Mouse (Mus musculus) urinary bladder, adult 2 months (tissue): ENCODE data around the gene Acer3. TPM values are rescaled to one million over a fixed set of nuclear protein-coding genes. Genes with fewer than 3 reads are reported as not detected.

Experiments used
- DNase-seq: peaks from one replicate; pipeline ENCODE4 v3.0.0; 2022; ENCODE audit warnings: low spot score
- polyA plus RNA-seq: library from polyadenylated mRNA; depleted of rRNA; stranded (reverse); fragments of >200 nt; gene quantifications from 2 replicates; pipeline ENCODE4 v1.2.3, GENCODE M21; 2012

The Acer3 gene
- polyA plus RNA-seq, 1 experiment: 32.4 TPM

DNA sequence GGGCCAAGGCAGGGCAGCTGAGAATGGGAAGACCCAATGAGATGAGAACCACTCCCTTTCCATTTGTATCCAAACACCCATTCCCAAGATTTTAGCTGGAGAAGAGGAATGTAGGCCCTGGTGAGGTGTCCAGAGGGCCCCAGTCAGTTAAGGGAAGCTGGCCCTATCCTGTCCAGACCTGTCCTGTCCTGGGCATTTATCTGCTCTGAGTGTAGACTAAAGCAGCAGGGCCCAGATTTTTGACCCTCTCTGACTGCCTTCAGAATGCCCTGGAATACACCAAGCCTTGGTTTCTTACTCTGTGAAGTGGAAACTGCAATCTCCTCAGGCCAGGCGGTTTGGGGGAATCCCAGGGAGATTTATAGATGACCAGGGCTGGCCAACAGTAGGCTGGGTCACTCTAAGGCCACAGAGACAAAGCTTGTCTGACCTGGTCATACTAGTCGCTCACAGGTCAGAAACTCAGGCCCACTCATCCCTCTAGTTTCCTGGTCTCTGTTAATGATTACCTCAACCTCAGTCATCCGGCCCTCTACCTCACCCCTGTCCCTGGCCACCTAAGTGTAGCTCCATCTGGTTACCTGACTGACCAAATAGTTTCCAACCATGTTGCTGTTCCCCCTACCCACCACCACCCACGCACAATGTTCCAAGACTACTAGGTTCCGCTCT, 142.3 kb downstream of the Acer3 start:
- no peak for DNase-seq

DNA sequence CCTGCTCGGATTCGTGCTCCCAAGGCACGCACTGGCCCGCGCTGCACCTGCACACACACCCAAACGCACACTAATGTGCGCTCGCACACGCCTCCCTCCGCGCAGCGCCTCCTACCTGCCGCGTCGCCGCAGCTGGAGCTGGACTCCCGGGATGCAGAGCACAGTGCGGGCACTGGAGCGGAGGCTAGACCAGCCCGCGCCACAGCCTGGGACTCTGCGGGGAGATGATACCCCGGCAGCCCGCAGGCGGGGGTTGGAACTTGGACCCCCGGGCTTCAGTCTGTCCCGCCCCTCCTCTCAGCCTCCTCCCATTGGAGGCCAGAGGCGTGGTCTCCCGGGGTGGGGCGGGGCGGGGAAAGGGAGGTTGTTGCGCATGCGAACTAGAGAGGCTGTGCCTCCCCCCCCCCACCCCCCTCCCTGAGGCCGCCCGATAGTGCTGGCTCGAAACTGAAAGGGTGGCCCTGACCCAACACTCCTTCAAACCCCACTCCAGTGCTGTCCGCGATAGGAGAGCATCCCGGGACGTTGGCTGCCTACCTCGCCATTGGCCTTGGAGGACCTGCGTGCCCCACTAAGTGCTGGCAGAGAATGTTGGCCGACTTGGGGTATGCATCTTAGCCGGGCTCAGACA, 143.0 kb downstream of the Acer3 start, which contains the start of gene Capn5:
TSS of gene Capn5 (minus strand) at position 346 of the 631 bp plus-strand sequence.
- peak; percentile 63 for DNase-seq

DNA sequence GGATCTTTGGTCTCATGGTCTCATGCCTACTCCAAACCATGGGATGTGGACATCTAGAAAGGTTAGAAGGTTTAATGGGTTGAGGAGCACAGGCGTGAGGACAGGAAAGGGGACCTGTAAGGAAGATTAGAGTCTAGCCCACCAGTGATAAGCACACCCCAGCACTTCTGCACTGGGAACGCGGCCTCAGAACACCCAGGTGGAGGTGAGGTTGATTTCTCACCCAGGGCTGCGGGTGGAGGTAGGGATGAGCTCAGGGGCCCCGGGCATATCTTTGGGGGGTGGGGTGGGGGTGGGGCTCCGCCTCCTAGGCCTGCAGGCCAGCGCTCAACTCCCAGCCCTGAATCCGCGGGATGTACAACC, 143.5 kb downstream of the Acer3 start:
- DNase-seq: no peak

DNA sequence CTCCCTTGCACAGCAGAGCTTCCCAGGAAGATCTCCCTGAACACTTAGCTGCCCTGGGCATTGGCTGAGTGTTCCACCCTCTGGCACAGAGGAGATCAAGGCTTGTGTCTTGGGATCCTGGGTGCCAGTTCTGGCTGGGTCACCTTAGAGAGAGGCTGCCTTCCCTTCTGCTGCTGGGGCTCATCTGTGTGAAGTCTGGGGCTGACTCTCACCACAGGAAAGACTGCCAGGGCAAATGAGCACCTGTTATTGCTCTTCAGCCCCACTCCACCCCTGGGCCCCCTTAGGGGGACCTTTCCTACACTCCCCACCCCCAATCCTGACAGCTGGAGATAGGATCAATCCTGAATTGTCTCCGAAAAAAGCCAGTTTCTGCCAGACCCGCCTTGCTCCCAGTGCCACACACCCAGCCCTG, 143.9 kb downstream of the Acer3 start:
- DNase-seq: no peak

DNA sequence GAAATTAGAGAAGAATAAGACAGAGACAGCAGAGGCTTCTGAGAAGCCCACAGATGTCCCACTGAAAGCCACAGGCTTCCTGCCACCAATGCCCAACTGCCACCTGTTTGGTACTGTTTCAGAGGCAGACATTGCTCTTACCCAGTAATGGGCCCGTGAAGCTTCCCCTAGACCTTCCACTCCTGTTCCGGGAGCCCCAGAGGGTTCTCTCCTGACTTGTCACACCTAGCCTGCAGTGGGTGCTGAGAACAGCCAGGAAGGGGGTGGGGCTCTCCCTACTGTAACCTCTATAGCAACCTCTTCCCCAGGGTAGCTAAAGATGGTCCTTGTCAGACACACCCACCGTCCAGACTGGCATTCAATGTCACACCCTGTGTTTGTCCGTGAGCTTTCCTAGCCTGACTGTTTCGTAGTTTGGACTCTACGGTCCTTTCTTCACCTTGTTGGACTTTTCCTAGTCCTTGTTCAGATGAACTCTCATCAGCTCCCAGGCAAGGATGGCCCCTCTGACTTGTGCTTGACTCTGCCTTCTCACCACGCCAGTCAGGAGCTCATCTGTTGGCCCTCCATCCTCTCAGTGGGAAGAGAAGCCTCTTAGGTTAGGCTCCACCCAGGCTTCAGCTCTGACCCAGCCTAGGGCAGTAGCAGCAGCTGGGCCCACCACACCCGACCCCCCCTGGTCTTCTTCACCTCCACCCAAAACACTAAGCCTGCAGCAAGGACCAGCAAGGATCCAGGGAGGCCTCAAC, 144.5 kb downstream of the Acer3 start:
- DNase-seq: no peak

DNA sequence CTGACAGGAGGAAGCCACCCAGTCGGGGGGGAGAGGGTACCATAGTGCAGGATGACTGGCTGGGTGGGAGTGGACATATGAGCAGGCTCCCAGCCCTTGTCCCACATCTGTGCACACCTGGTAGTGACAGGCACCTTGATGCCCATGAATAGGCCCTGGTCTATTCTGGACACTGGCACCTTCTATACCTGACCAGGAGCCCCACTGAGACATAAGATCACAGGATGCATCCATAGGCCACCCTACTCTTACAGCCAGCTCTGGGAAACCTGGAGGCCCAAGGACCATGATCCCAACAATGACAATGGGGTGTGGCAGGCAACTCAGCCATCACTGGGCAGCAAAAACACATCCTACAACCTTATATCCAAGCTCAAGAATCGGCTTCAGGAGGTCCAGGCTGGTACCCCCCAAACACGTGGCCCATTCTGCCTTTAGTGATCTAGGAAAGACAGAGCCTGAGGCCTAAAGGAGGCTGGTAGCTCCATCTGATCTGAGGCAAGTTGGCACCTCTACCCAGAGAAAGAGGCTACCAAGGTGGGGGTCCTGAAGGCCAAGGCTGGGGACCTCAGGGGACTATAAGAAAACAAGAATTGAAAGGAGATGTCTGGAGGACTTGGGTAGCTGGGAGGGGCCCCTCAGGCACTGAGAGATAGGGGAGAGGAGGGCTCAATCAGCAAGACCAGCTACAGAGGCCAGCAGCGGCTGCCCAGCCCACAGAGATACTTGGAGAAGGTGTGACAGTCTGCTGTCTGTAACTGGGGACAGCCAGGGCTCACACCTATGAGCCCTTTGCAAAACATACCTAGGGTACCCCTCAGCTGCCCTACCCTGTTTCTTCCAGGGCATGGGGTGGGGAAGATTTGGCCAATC, 145.9 kb downstream of the Acer3 start:
- no peak for DNase-seq

DNA sequence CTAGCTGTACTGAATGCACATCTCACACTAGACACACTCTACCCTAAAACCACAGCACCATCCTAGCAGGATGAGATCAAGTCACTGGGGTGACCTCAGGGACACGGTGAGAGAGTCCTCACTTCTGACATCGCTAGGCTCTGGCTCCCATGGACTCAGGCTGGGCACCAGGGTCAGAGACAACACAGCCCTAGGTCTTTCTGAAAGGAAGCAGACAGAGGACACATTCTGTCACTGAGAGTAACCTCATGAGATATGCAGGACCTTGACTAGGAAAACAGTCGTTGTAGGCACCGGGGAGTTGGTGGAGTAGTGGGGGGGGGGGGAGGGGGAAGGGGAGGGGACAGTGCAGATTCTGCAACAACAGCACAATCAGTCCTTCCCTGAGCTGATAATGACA, 147.6 kb downstream of the Acer3 start:
- DNase-seq: no peak

DNA sequence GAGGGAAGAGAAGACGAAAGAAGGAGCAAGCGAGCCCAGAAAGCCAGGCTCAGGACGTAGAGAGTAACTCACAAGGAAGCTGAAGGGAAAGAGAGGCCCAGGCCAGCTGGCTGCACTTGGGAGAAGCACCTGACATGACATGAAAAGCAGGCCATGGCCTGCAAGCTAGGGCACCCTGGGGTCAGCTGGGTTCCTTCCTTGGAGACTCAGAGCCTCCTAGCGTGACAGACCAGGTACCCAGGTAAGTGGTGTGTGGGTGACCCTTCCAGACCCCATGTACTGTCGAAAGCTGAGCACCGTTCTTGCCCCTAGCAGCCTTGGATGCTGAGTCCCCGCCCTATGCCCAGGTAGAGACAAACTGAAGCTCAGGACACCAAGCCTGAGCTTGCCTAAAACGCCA, 148.3 kb downstream of the Acer3 start:
- DNase-seq: no peak

DNA sequence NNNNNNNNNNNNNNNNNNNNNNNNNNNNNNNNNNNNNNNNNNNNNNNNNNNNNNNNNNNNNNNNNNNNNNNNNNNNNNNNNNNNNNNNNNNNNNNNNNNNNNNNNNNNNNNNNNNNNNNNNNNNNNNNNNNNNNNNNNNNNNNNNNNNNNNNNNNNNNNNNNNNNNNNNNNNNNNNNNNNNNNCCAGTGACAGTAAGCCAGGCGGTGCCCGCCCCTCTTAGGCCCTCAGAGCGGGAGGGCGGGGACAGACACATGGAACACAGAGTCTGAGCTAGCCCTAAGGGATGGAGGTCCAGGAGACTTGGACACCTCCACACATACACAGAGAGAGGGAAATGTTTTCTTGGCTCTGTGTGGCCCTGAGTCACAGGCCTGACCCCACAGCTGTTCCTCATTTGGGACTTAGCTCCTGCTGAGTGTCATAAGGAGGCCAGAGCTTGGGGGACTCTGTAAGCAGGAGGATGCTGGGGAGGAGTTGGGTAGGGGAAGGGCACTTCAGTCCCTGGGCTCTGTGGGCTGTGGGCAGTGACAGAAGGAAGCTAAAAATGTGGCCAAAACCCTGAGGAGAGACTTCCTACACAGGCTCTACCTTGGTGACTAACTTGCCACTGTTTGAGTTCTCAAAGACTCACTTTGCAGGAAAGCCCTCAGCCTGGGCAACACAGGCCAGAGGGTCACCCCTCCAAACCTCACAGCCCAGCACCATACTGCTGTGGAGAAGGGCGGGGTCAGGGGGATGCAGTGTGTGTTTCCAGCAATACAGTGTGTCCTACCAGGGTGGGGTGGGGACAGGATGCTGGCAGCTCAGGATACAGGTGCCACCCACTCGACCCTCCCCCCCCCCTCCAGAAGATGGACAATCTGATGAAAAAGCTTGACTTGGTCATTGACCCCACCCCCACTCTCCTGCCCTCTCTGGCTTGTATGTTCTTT, 149.6 kb downstream of the Acer3 start:
- DNase-seq: no peak

DNA sequence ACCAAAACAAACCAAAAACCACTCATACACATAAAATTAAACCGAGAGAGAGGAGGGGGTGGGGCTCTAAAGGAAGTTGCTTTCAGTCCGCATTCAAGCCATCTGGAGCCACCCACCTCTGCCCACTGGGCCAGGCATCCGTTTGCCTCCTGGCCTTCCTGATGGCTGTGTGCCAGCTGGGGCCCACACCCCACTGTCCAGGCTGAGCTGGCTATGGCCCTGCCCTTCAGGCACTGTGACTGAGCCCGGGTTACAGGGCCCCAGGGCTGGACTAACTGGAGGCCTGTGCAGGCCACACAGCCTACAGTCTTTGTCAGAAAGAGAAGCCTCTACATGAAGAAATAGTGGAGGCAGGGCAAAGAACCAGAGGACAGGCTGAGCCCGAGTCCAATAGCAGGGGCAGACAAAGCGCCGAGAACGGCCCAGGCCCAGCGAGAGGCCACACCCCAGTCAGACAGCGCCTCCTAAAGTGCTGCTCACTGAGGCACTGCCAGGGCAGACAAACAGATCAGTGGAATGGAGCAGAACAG, 155.9 kb downstream of the Acer3 start:
- peak; percentile 68 for DNase-seq

DNA sequence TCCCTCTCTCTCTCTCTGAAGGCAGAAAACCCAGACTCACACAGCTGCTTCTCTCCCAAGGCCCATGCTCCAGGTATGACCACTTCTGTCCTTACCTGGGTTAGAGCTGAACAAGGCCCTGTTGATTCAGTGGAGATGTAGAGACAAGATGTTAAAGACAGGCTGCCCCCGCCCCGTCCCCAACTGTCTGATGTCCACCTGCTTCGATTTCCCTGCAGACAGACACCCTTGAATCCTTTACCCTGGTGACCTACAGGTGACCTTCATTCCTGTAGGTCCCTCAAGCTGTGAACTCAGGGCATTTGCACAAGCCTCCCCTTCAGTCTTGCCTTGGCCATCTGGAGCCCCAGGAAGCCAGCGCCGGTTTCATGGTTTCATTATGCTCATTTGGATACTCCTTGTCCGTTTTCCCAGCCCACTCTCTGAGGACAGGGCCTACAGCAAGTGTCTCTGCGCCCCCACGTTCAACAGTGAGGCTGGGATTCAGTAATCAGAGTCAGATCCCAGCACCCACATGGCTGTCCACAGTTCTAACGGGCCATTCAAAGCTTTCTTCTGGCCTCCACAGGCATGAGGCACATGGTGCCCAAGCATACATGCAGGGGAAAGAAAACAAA, 156.5 kb downstream of the Acer3 start:
- no peak for DNase-seq

DNA sequence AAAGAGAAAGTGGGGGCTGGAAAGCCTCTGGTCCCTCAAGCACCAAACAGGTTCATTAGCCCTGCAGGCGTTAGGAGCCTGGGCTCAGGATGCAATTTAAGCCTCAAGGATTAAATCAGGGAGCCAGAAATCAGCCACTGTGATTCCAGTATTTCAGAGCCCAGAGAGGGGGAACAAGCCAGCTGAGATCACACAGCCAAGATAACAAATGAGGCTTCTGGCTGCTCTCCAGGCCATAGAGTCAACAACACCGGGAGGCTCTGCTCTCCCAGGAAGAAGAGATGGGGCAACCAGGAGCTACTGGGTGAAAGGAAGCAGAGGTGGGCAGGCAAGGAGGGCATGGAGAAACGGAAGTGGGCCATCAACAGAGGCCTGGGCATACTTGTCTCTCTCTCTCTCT, 157.3 kb downstream of the Acer3 start:
- no peak for DNase-seq

DNA sequence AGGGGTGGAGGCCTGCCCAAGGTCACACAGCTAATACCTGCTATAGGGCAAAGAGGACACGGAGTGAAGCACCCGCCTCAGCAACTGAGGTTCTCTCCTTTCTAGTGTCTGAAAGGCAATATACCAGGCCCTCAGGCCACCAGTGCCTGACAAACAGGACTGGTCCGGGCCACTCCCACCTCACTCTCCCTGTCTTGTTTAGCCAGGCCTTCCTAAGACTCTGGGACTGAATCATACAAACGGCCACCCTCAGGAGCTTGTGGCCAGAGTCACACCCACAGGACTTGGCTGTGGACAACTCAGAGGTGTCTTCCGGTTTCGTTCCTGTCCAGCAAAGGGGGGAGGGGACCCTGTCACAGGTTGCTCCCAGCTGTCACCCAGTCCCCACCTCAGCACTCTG, 158.8 kb downstream of the Acer3 start:
- DNase-seq: no peak

DNA sequence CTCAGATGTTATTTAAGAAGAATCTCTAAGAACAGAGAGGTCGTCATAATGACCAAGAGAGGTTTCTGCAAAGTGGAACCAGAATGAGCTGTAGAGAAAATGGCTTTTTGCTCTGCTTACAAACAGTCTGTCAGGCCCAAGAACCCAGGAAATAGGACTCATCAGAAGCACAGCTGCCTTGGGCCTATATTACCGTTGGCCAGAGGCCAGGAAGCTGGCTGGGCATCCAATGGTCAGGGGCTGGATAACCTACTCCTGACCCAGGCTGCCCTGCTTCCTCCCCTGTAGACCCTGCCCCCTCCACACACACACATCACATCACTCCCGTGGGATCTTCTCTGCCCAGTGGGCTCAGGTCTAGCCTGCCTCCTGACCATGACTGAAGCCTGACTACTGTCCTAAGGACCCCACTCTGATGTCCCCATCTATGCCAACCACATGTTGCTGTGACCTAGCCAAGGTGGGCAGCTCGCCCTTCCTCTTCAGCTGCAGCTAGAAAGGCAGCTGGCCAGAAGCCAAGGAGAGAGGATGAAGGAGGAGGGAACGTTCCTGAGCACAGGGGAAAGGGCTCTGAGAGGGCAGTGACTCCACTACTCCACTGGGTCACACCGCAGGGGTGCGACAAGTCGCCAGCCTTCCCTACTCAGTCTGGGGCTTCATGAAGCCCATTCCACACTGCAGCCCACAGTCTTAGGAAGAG, 160.8 kb downstream of the Acer3 start:
- no peak for DNase-seq

DNA sequence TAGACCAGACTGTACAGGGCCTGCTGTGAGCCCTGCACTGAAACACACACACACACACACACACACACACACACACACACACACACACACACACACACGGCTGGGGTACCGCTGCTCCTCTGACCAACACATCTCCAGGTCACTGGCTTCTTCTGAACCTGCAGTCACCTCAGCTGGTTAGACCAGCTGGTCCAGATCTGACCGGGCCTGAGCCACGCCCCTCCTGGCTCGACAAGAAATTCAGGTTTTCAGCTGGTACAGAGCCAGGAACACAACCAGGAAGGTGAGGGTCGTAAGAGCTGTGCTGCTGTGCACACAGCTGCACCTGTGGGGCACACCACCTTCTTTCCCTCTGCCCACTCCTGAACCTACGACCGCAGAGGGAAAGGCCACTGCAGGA, 162.5 kb downstream of the Acer3 start:
- peak; percentile 64 for DNase-seq

DNA sequence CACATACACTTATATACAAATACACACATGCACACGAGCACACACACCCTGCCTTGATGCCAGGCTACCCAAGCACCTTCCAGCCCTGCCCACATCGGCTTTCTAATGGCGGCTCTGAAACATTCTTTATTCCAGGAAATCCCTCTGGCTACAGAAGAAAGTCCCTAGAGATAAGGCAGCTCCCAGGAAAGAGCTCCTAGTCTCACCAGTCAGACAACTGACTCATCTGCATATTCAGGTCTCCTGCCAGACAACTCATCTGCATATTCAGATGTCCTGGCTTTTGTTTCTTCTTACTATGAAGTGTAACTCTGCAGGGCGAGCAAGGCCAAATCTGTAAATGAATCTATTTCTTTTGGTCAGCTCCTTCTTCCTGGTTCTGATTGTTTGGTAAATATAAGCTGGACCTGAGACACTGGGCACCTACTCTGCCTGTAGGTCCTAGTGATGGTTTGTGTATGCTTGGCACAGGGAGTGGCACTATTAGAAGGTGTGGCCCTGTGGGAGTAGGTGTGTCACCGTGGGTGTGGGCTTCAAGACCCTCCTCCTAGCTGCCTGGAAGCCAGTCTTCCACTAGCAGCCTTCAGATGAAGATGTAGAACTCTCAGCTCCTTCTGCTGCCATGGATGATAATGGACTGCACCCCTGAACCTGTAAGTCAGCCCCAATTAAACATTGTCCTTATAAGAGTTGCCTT, 163.2 kb downstream of the Acer3 start:
- no peak for DNase-seq
